Mouse (Mus musculus) monocyte, adult 2 months (primary cell): ENCODE data around the gene Id4.

Source experiments
- DNase-seq, 2 experiments: peaks; one replicate each; pipeline ENCODE4 v3.0.0; 2022; ENCODE audit warnings: low spot score in 2 of 2, low read depth in 1 of 2

Id4 gene

GRCm38 (mm10) chr13:48260690-48261278 is at the start of gene Id4:
Gene Id4 (plus strand): TSS chr13:48261228.
- DNase-seq, result no peak

- no peak for DNase-seq
These were observed 33.9 kb upstream of the Id4 start for GRCm38 (mm10) chr13:48227136-48227535.

GRCm38 (mm10) chr13:48227712-48228111 is 33.3 kb upstream of the Id4 start:
- DNase-seq, result peak in 1 of 2 experiments; percentile 2

GRCm38 (mm10) chr13:48228114-48228513 is 32.9 kb upstream of the Id4 start:
- DNase-seq, result no peak

- DNase-seq, result no peak
These were observed 30.0 kb upstream of the Id4 start for GRCm38 (mm10) chr13:48230996-48231395.

GRCm38 (mm10) chr13:48236436-48236835 is 24.6 kb upstream of the Id4 start:
- DNase-seq, result no peak

- DNase-seq, result no peak
These were observed 24.2 kb upstream of the Id4 start for GRCm38 (mm10) chr13:48236865-48237264.

- DNase-seq, result no peak
These were observed 23.5 kb upstream of the Id4 start for GRCm38 (mm10) chr13:48237516-48237915.

- DNase-seq, result no peak
These were observed 15.6 kb upstream of the Id4 start for GRCm38 (mm10) chr13:48245235-48246012.

GRCm38 (mm10) chr13:48252559-48252958 is 8.5 kb upstream of the Id4 start:
- no peak for DNase-seq

GRCm38 (mm10) chr13:48255026-48255425 is 6.0 kb upstream of the Id4 start:
- no peak for DNase-seq

- no peak for DNase-seq
These were observed 553 bp downstream of the Id4 start for GRCm38 (mm10) chr13:48261341-48262221.

- DNase-seq, result no peak
These were observed 1.5 kb downstream of the Id4 start for GRCm38 (mm10) chr13:48262451-48262969.

GRCm38 (mm10) chr13:48265029-48265428 is 4.0 kb downstream of the Id4 start:
- no peak for DNase-seq

GRCm38 (mm10) chr13:48273451-48274069 is 12.5 kb downstream of the Id4 start:
- DNase-seq, result no peak

GRCm38 (mm10) chr13:48274107-48274506 is 13.1 kb downstream of the Id4 start:
- DNase-seq, result no peak

GRCm38 (mm10) chr13:48276981-48277380 is 16.0 kb downstream of the Id4 start:
- no peak for DNase-seq

GRCm38 (mm10) chr13:48284426-48284825 is 23.4 kb downstream of the Id4 start:
- DNase-seq, result no peak

GRCm38 (mm10) chr13:48284918-48285693 is 24.1 kb downstream of the Id4 start:
- no peak for DNase-seq

- DNase-seq, result no peak
These were observed 29.4 kb downstream of the Id4 start for GRCm38 (mm10) chr13:48290427-48290826.
